Mouse (Mus musculus) megakaryocyte, adult 5-6 weeks (primary cell): ENCODE data around the gene F830045P16Rik. TPM values are rescaled to one million over a fixed set of nuclear protein-coding genes. Genes with fewer than 3 reads are reported as not detected.

Source experiments
- ATAC-seq: 2 replicates; pipeline ENCODE4 v1.8.0; 2016; ENCODE audit warnings: mild to moderate bottlenecking, inconsistent platforms; ENCODE audit not compliant: poor library complexity, severe bottlenecking
- total RNA-seq, 2 experiments: library from RNA; stranded (forward) in 1 of 2; stranded (reverse) in 1 of 2; fragments of 153-499, 151-499 nt in 1 of 2; fragments of 221-1000, 200-1000 nt in 1 of 2; gene quantifications; 2 replicates each; pipeline versions ENCODE4 v1.2.3 to v1.2.4; 2015 to 2017

The F830045P16Rik gene
- total RNA-seq (2015) (not detected in 2 replicates), total RNA-seq (2017) (not detected in 2 replicates)

DNA sequence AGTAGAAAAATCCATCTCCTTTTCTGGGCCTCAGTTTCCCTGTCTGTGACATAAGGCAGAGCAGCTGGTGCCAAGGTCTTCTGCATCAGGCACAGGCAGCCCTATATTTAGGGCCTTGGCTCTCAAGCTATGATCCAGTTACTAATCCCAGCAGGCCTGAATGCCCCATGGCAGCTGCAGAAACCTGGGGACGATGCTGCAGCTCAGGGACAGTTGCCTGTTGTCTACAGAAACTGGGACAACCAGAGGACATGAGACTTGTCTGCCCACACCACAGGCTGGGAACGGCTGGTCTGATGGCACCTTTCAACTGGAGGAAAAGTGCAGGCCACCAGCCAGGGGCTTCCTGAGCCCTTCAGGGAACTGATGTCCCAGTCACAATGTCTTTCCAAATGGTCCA is at the start of gene F830045P16Rik:
TSS of gene F830045P16Rik (minus strand) at position 226 of the 400 bp plus-strand sequence.
- no peak for ATAC-seq

DNA sequence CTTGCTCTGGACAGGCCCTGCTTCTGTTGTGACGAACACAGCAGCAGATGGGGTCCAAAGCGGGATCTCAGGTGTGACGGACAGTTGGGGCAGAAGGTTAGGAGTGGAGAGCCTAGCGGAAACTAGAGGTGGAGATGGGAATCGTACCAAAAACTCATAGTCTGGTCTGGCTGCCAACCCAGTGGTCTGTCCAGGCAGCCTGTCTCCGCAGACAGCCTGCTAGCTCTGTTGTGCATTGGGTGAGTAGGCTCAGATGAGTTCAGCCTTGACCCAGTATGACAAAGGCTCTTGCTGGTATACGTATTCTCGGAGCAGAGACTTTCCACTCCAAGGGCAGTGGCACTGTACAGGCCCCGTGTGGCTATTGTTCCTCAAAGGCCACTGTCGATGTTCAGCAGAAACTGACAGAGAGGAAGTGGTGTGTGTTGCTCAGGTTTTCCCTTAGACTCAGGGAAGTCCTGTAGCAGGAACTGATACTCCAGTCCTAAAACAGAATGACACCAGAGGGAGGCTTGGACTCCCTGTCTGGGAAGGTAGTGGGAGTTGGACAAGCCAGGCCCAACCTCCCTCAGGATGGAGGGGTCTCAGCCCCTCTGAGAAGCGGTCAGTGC is 49.6 kb upstream of the F830045P16Rik start:
- peak; percentile 96 for ATAC-seq

DNA sequence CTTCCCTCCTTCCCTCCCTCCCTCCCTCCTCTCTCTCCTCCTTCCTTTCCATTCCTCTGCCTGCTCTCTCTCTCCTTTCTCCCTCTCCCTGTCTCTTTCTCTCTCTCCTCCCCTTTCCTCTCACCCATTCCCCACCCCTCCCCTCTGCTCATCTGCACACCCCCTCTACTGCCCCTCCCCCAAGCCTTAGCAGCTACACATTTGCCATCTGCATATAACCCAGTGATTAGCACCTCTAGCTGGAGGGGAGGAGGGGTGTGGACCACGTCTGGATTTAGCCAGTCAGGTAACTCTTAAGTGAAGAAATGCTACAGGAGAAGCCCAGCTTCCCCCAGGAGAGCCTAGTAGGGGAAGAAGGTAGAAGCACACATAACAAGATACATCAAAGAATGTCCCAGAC is 48.5 kb upstream of the F830045P16Rik start:
- no peak for ATAC-seq

DNA sequence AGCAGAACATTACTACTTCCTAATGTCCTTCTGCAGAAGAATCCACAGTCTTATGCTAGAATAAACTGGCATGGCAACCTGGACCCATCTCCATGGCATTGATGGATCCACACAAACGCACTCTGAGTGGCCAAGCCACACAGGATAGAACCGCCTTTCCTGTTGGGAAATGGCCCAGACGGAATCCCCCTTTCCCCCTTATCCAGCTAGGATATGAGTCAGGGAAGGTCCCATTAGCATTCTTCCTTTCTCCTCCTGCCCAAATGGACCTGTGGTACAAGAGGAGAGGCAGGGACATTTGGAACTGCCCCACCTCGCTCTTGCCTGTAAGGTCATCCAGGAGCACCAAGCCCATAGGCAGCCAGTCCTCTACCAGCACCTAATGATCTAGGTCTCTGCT is 45.9 kb upstream of the F830045P16Rik start:
- ATAC-seq = no peak

DNA sequence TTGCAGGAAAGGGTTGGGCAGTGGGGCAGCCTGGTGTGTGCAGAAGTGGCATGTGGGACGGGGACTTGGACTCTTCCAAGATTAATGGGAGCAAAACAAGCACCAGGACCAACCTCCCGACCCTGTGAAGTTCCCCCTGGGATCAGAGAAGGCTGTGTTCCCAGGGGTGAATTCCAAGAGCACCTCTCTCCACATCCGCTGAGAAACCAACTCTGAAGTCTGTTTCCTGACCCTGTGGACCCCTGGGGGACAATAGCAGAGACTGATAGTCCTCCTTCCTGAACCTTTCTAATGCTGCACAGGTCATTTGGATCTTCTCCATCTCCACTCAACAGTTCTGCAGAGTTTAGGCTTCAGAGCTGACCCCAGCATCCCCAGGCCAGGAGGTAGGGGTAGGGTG is 45.4 kb upstream of the F830045P16Rik start:
- ATAC-seq = no peak

DNA sequence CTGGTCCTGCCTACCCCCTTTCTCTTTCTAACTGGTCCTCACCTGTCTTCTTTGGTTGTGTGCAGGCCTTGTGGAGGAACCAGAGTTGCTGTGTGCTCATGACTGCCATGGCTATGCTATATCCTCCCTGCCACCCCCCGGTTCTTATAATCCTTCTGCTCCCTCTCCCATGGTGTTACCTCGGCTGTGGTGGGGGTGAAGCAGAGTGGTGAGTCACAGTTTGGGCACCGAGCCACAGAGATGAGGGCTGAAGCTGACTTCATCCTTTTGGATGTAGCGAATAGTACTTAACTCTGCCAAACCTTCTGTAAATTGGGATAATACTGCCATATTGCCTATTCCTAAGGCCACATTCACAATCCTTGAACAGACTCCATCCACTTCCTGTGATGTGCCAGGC is 44.3 kb upstream of the F830045P16Rik start:
- ATAC-seq = no peak

DNA sequence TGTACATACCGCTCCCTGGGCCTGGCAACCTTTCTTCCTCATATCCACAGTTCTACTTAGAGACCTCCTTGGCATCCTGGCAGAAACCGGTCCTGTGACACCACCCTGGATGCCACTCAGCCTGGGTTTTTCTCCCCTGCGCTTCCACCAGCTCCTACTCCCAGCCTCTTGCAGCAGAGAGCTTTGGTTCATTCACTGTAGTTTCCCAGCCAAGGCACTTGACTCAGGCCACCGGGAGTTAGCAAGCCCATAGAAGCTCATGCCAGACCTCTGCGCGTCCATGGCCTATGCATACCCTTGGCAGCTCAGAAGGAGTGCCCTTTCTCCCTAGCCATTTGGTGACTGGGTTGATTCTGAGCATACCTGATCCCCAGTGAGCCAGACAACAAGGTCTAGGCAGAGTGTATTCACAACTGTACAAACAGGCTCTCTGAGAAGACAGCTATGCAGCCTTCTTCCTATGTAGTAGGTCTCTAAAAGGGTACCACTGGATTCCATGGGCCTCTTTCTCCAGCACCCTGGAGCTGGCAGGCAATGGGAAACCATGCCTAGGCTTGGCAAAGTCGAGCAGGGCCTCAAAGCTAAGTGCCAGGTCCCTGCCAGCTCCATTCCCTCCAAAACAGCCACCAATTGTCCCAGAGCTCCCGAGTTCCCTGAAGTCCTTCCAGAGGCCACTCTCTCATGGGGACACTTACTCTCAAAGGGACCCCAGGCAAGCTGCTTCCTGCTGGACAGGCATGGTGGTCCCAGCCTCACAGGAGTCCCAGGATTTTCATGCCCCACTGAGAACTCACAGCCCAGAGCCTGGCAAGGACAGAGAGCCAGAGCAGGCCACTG is 40.4 kb upstream of the F830045P16Rik start:
- ATAC-seq = no peak

DNA sequence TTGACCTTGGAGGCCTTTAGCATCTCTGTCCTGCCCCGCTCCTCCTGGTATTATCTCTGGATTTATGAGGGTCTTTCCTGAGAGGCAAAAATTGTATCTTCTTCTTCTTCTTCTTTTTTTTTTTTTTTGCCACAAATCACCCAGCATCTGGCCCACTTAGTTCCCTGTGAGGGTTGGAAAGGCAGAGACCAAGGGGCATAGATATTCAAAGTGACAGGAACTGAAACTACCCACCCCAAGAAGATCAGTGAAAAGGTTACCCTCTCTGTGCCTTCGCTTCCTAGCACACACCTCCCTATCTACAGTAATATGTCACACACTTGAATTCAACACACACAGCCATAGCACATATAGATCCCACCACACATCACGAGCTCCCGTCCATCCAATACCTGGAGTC is 38.7 kb upstream of the F830045P16Rik start:
- peak; percentile 75 for ATAC-seq

DNA sequence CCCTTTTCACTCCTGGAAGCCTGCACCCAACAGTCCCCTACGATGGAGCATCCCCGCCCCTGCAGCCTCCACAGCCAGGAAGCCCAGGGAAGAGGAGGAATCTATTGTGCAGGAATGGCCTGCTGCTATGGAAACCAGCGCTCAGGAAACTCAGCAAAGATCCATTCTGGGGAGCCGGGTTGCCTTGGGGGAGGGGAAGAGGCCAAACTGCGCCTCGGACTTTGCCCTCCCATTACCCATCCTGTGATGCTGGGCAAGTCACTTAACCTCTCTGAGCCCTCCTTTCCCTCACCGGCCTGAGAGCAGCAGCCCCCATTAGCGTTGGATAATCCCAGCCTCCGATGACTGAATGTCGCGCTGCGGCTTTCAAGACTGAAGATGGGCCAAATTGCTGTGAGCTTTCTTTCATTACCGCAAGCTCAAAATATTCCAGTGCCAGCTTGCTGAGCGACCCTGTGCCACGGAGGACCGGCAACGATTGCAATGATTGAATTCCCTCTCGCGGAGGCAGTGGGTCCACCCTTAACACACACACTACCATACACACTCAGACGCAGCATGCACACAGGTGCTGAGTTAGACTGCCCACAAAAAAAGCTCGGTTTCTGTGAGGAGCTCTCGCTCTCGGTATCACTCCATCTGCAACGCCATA is 38.1 kb upstream of the F830045P16Rik start:
- no peak for ATAC-seq

DNA sequence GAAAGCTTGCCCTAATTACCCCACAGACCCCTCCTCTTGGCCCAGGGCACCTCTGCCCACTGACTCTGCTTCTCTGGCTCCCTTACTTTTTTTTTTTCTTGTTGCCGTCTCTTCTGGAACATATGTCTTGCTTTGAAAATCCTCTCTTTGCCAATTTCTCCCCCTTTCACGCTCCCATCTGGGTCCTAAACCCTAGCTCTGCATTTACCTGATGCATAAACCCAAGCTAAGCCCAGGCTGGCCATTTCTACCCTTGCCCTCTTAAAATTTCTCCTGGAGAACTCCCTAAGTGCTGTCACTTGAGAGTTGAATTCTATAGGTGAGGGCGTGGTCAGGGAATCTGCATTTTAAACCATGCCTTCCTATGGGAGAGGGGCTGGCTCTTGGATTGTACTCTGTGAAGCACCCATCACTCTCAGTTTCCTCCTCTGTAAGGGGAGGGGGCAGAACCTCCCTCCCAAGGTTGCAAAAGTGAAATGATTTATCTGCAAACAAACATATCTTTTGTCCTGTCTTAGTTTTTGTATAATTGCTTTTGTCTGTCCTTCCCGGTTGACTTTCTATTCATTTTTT is 37.4 kb upstream of the F830045P16Rik start:
- ATAC-seq = no peak

DNA sequence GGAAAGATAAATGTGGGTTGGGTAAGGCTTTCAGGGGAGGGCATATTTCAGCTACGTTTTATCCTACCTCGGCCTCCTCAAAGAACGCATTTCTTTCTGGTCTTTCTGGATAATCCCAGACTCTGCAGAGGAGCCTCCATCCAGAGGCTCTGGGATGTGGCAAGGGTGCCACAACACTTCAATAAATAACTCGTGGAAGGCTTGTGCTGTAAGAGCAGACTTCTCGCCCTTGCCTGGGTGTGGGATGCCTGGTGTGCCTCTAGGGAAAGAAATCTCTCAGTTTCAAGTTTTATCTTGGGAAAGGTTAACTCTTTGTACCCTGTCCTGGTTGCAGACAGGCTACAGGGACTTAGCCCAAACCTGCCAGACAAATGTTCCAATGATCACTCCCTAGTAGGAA is 33.2 kb upstream of the F830045P16Rik start:
- ATAC-seq = no peak

DNA sequence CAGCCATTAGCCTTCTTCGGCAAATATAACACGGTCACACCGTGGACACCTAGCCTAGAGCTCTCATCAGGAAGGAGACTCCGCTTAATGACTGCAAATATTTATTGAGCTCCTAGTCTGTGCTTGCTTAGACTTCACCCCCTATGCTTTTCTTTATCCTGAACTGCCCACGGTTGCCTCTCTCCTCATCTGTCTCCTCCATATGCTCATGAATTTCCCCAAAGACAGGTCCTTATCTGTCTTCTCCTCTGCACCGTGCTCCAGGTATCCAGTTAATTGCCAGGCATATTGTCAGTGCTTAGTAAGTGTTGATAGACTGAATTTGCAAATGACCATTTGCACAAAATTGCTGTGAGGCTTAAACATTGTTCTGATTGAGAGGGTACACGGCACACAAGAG is 32.7 kb upstream of the F830045P16Rik start:
- ATAC-seq = no peak

DNA sequence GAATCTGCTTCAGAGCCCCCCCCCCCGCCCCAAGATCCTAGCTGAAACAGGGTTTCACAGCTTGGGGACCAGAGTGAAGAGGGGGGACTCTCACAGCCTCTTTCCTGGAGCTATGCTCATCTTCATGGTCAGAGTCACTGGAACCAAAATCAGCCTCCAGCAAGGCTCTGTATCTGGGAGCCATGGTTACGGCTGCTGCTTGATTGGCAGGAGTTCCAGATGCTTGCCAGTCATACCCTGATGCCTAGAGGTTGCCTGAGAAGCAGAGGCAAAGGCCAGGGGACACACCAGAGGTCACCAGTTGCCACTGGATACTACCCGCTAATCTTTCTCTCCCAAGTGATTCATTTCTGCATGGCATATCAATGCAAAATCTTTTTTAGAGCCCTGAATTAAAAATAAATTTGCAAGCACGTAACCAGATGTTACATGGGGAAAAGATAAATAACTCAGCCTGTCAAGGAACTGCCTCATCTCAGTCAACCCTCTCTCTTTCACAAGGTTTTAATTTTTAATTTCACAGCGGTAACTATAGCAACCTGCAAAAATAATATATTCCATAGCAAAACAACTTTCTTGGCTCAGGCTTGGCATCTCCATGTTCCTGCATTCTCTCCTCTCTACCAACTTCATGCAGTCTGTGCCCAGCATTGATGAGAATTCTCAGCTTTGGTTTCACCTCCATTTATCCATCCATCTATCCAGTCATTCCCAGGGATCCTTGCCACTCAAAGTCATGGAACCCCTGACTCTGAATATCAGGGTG is 27.7 kb upstream of the F830045P16Rik start:
- no peak for ATAC-seq

DNA sequence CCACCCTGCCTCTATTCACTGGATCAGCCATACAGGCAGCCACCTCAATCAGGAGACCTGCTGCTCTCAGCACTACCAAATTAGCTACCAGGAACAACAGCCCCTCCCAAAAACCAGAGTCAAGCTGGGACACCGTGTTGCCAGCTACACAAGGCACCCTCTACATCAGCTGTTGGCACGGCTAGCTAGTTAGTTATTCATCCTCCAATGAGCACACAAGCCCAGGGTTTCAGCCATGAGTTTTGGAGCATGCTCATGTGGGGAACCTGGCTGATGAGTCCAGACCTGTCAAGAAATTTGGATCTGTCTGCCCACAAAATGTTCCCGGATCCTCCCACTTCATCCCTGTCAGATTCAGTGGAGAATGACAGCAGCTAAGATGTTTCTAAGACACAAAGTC is 25.4 kb upstream of the F830045P16Rik start:
- ATAC-seq = no peak

DNA sequence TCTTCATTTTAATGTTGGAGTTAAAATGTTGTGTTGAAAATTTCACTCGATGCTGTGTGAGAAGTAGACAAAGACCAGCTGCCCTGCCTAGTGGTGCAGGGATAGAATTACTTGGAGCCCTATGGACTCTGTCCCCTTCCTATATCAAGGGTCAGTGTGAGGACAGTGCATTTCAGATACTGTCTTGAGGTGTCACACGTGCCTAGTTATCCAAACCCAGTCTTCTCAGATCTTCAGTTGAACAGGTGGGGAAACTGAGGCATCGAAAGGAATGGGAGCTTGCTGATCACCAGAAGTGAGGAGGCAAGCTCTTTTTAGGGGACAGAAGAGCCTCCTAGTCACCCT is 22.4 kb upstream of the F830045P16Rik start:
- ATAC-seq = 0 out of 2 replicates have a peak, but pooled peaks have one; percentile 20

DNA sequence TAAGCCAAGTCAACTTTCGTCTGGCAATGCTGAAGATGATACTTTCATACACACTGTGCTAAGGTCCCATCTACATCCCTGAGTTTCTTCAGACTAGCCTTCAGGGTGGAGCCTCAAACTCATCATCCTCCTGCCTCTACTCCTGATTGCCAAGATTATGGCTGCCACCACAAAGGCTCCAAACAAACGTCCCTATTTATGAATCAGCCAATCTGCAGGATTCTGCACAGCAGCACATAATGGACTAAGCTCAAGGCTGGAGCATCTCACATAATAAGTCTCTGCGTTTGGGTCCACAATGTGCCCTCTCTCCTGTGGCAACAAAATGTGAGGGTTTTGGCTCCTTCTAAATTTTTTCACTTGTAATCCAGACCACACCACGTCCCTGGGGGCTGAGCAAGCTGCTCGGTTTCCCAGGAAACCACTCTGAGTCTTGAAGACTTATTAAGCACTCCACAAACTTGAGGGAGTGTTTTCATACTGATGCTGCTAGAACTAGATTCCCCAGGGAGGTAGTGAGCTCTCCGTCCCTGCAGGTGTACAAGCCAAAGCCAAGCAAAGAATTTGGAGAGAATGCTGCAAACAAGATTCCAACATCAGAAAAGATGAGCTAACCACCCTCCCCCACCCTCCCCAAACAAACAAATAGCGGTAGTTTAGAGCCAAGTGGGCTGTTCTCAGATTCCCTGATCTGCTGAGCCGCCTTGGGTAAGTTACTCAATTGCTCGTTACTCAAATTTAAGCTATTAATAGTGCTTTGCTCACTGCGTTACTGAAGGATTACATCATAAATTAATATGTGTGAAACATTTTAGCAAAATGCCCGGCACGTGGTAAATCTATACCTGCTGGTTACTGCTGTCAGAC is 21.8 kb upstream of the F830045P16Rik start:
- peak; percentile 76 for ATAC-seq

DNA sequence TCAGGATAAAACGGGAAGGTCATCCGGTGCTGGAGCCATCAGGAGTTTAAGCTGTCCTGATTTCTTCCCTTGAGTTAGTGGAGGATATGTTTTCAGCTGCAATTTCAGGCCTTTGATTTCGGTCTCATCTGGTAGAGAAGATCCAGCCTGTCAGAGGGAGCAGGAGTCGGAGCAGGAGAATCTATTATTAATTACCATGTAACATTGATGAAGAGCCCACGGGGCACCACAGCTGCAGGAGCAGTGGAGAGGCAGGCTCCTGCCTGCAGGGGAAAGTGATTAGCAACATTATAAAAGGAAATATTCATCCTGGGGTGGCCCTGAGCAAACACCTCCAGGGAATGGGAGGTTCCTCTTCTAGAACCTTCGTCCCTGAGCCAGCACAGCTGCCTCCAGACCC is 19.7 kb upstream of the F830045P16Rik start:
- no peak for ATAC-seq

DNA sequence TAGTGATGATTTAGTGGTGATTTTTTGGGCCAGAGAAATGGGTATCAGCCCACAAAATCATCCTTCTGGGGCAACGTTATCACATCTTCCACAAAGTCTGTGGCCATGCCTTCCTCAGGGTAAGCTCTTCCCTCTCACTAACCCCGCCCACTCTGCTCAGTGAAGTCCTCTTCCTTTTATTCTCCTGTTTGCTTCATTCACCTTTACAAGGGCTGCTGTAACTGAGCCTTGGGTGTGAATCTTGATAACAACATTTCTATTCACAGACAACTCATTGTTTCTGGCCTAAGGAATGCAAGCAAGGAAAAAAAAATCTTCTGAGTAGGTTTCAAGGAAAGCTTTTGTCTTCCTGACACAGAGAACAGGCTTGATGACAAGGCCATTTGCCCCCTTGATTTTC is 14.4 kb upstream of the F830045P16Rik start:
- ATAC-seq = peak; percentile 42

DNA sequence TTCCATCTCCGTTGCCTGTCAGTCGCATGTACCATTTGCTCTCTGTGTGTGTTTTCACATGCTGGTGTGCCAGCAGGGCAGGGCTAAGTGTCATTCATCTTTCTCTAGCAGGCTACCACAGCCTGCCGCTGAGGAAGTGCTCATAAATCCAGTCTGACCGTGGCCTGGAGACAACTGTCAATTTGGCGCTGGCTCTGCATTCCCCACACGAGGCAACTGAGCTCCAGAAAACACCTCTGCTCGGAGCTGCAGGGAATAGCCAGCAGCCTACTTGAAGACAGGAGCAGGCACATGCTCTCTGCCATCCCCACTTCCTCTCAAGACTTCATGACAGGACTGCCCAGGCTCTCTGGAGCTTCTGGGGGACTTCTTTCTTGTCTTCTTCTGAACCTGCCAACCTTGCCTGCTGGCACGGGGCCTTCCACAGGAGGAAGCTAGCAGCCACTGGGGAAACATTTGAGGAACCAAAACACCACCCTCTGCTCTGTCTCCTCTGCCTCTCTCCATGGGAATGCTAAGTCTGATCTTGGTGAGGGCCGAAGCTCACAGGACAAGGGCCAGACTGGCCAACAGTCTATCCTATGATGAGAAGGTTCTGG is 13.2 kb upstream of the F830045P16Rik start:
- peak; percentile 30 for ATAC-seq
